Mouse (Mus musculus) cerebellum, adult 9-11 months (tissue): Measurements from ENCODE around the gene Olfr229.
"Not testable (repeated sequence)": the region's sequence is repeated elsewhere in the genome, so short reads cannot be mapped to it uniquely, and the experiment has no call there.

Experiments used
- DNase-seq: peaks from one replicate; pipeline ENCODE4 v3.0.0; 2022

The Olfr229 gene

DNA sequence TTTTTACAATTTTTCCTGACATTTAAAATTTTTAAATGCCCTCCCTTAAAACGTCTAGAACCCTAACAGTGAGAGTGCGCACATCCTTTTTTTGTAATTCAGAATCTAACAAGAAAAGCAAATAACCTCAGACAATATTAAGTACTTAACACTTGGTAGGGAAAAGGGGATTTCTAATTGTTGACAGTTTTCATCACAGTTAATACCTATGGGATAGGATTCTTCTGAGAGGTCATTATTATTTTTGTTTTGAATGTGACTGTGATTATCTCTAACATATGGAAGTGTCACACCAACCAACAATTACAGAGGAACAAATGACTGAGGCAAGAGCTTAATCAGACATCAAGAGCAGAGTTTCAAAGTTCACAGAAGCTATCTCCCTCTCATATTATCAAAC lies at the start of gene Olfr229:
Gene Olfr229 (plus strand): TSS at position 301 of the 400 bp plus-strand sequence.
- DNase-seq = no peak

DNA sequence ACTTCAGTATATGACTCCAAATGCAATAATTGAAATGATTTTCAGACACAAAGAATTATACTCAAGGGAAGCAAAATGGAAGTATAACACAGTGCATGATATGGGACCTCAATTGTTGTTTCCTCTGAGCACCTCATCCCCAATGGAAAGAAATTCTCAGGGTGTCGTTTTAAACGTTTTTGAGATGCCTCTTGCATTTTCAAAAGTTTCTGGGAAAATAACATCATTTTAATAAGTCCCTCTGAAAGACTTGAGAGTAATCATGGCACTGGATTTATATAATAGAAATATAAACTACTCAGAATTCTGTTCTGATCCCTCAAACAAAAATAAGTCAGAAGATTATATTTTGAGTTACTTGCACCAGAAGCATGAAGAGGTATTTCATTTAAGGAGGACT lies 41.0 kb upstream of the Olfr229 start, which contains the start of gene Olfr972:
Gene Olfr972 (plus strand): TSS at position 301 of the 400 bp plus-strand sequence.
- no peak for DNase-seq

GRCm38 (mm10) chr9:39871986-39872385 lies 35.1 kb upstream of the Olfr229 start:
- not testable (repeated sequence) for DNase-seq

DNA sequence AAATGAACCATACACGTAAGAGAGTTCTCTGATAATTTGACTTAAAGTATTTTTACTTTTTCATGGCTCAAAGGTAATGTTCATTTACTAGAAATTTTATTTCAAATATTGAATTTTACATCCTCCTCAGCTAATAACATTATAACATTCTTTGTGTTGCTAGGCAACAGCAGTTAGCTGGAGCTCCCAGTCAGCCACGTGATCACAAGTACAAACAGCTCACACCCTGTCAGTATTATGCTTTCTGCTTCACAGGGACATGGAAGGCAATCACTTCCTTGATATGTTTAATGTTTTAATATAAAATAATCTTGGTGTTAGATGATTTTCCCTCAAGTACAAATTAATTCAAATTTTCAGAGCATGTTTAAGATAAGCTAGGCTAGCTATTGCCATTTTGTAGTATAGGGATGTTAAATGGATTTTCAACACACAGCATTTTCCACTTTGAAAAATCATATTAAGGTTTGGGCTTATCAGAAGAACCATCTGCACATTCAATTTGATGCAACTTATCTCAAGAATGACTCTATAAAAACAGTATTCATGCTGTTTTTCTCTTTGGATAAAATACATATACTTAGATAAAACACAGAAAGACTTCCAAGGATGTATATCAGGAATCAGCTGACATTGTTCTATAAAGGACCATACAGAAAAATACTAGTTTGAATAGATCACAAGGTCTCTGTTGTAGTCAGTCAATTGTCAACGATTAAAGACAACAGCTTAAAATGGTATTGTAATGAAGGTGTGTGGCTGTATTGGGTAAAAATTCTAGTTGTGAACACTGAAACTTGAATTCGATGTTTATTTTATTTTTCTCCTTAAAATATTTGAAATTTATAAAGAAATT lies 29.4 kb upstream of the Olfr229 start:
- not testable (repeated sequence) for DNase-seq

GRCm38 (mm10) chr9:39905106-39905505 lies 2.0 kb upstream of the Olfr229 start:
- no peak for DNase-seq

DNA sequence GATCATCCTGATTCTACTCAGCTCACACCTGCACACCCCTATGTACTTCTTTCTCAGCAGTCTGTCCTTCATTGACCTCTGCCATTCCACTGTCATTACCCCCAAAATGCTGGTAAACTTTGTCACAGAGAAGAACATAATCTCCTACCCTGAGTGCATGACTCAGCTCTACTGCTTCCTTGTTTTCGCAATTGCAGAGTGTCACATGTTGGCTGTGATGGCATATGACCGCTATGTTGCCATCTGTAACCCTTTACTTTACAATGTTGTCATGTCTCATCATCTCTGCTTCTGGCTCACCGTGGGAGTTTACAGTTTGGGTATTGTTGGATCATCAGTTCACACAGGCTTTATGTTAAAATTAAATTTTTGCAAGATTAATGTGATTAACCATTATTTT lies 2.8 kb downstream of the Olfr229 start:
- no peak for DNase-seq

DNA sequence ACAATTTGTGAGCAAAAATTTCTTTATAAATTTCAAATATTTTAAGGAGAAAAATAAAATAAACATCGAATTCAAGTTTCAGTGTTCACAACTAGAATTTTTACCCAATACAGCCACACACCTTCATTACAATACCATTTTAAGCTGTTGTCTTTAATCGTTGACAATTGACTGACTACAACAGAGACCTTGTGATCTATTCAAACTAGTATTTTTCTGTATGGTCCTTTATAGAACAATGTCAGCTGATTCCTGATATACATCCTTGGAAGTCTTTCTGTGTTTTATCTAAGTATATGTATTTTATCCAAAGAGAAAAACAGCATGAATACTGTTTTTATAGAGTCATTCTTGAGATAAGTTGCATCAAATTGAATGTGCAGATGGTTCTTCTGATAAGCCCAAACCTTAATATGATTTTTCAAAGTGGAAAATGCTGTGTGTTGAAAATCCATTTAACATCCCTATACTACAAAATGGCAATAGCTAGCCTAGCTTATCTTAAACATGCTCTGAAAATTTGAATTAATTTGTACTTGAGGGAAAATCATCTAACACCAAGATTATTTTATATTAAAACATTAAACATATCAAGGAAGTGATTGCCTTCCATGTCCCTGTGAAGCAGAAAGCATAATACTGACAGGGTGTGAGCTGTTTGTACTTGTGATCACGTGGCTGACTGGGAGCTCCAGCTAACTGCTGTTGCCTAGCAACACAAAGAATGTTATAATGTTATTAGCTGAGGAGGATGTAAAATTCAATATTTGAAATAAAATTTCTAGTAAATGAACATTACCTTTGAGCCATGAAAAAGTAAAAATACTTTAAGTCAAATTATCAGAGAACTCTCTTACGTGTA lies 21.1 kb downstream of the Olfr229 start:
- DNase-seq = not testable (repeated sequence)

GRCm38 (mm10) chr9:39928837-39929236 lies 21.7 kb downstream of the Olfr229 start:
- not testable (repeated sequence) for DNase-seq

GRCm38 (mm10) chr9:39937201-39937600 lies 30.1 kb downstream of the Olfr229 start, which contains the start of gene Olfr974:
Gene Olfr974 (plus strand): TSS chr9:39937501.
- DNase-seq = no peak

GRCm38 (mm10) chr9:39951946-39952345 lies 44.8 kb downstream of the Olfr229 start, which contains the start of gene Olfr975:
Gene Olfr975 (minus strand): TSS chr9:39952046.
- no peak for DNase-seq

DNA sequence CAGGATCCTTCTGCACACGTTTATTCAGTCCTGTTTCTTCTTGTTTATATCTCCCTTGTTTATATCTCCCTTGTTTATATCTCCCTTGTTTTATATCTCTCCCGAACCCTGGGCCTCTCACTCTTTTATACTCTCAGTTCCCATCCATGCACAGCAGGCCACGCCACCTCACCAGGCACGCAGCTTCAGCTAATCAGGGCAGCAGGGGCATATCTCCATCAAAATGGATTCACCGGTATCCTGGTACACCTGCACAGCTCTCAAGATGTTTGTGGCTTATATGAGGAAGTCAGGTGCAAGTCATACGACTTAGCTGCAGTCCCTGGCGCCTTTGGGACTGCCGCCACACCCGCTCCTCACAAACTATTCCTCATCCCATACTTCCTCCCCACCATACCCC lies 53.9 kb downstream of the Olfr229 start, which contains the start of gene Olfr976:
Gene Olfr976 (minus strand): TSS at position 101 of the 400 bp plus-strand sequence.
- DNase-seq = not testable (repeated sequence)
